Mouse (Mus musculus): ENCODE results near the gene Map6d1.

The Map6d1 gene

GRCm38 (mm10) chr16:20240468-20241414 is at the start of gene Map6d1:
Gene Map6d1 (minus strand): TSS chr16:20241358.
- in situ Hi-C loops (cut with MboI, MseI), result no loop called here

- in situ Hi-C loops (cut with MboI, MseI), result no loop called here
Measured at GRCm38 (mm10) chr16:20280238-20280637, 39.1 kb upstream of the Map6d1 start.

- in situ Hi-C loops (cut with MboI, MseI), result no loop called here
Measured at GRCm38 (mm10) chr16:20279395-20279794, 38.2 kb upstream of the Map6d1 start.

- in situ Hi-C loops (cut with MboI, MseI), result loop anchor here (5.0 kb wide), 1 partner anchor 51 kb away; no protein-coding TSS in a partner anchor
Measured at GRCm38 (mm10) chr16:20272994-20273393, 31.8 kb upstream of the Map6d1 start.

- in situ Hi-C loops (cut with MboI, MseI), result loop anchor here (5.0 kb wide), 1 partner anchor 49 kb away; no protein-coding TSS in a partner anchor
Measured at GRCm38 (mm10) chr16:20271339-20271738, 30.2 kb upstream of the Map6d1 start.

GRCm38 (mm10) chr16:20265089-20265488 is 23.9 kb upstream of the Map6d1 start:
- in situ Hi-C loops (cut with MboI, MseI), result no loop called here

GRCm38 (mm10) chr16:20257926-20258325 is 16.8 kb upstream of the Map6d1 start:
- in situ Hi-C loops (cut with MboI, MseI), result no loop called here

- in situ Hi-C loops (cut with MboI, MseI), result no loop called here
Measured at GRCm38 (mm10) chr16:20248442-20249174, 7.5 kb upstream of the Map6d1 start.

- in situ Hi-C loops (cut with MboI, MseI), result no loop called here
Measured at GRCm38 (mm10) chr16:20247103-20247502, 5.9 kb upstream of the Map6d1 start.

GRCm38 (mm10) chr16:20238646-20239045 is 2.5 kb downstream of the Map6d1 start:
- in situ Hi-C loops (cut with MboI, MseI), result no loop called here

GRCm38 (mm10) chr16:20237426-20237825 is 3.7 kb downstream of the Map6d1 start:
- in situ Hi-C loops (cut with MboI, MseI), result no loop called here

GRCm38 (mm10) chr16:20234406-20234805 is 6.8 kb downstream of the Map6d1 start:
- in situ Hi-C loops (cut with MboI, MseI), result no loop called here

- in situ Hi-C loops (cut with MboI, MseI), result no loop called here
Measured at GRCm38 (mm10) chr16:20228167-20228566, 13.0 kb downstream of the Map6d1 start.

- in situ Hi-C loops (cut with MboI, MseI), result no loop called here
Measured at GRCm38 (mm10) chr16:20227504-20227903, 13.7 kb downstream of the Map6d1 start.

GRCm38 (mm10) chr16:20226676-20227075 is 14.5 kb downstream of the Map6d1 start:
- in situ Hi-C loops (cut with MboI, MseI), result no loop called here

- in situ Hi-C loops (cut with MboI, MseI), result loop anchor here (5.0 kb wide), 1 partner anchor 50 kb away; no protein-coding TSS in a partner anchor
Measured at GRCm38 (mm10) chr16:20222726-20223125, 18.4 kb downstream of the Map6d1 start.

GRCm38 (mm10) chr16:20213591-20214226 is 27.4 kb downstream of the Map6d1 start:
- in situ Hi-C loops (cut with MboI, MseI), result no loop called here

- in situ Hi-C loops (cut with MboI, MseI), result no loop called here
Measured at GRCm38 (mm10) chr16:20199501-20200201, 41.5 kb downstream of the Map6d1 start.

GRCm38 (mm10) chr16:20196962-20197361 is 44.2 kb downstream of the Map6d1 start:
- in situ Hi-C loops (cut with MboI, MseI), result no loop called here

GRCm38 (mm10) chr16:20195546-20195945 is 45.6 kb downstream of the Map6d1 start:
- in situ Hi-C loops (cut with MboI, MseI), result no loop called here

GRCm38 (mm10) chr16:20192043-20192442 is 49.1 kb downstream of the Map6d1 start:
- in situ Hi-C loops (cut with MboI, MseI), result no loop called here

Measured in T-helper 2 cell (primary cell).